Comparison of ENCODE assay signal across 35 mouse cellular contexts in the genomic region with DNA sequence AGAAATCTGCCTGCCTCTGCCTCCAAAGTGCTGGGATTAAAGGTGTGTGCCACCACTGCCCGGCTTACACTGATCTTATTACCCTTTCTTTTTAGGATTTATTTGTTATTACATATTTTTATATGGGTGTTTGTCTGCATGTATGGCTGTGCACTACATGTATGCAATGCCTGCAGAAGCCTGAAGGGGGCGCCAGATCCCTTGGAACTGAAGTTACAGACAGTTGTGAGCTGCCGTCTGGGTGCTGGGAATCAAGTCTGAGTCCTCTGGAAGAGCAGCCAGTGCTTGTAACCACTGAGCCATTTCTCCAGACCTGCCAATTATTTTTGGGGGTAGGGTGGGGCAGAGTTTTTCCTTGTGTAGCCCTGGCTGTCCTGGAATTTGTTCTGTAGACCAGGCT. TPM values are rescaled to one million over a fixed set of nuclear protein-coding genes. Genes with fewer than 3 reads are reported as not detected.
DNase-seq lines count a peak whose midpoint lies in the region; ATAC-seq and TF ChIP-seq lines count a peak whose summit lies in the region.
"Had no signal": no experiment of that assay in that cellular context is flagged by ENCODE, and none has a peak within 500 bp of the region (broad histone marks: within the 10 kb centered on the region; RNA-seq: fewer than 3 reads in every experiment).

No protein-coding gene starts in this region.

- H3K4me2 ChIP-seq in intestine, postnatal 0 days (replicated peaks; ENCODE audit: low read depth), result no peak overlapping the region
- H3K4me2 ChIP-seq in intestine, embryonic 15.5 days (replicated peaks), result no peak overlapping the region
- H3K4me2 ChIP-seq in midbrain, embryonic 11.5 days, result no peak overlapping the region
- no peak overlapping the region for H3K4me2 ChIP-seq in midbrain, postnatal 0 days (ENCODE audit: low read depth, low read length, poor library complexity, severe bottlenecking)
- H3K4me2 ChIP-seq: embryonic facial prominence, embryonic 13.5 days; hindbrain, embryonic 13.5 days; kidney, embryonic 15.5 days; limb, embryonic 15.5 days; neural tube, embryonic 15.5 days had no signal

- WGBS in intestine, postnatal 0 days, result 73% methylated on average over 3 of the region's 3 CpGs
- 65% methylated on average over 3 of the region's 3 CpGs for WGBS in intestine, embryonic 15.5 days
- WGBS in midbrain, embryonic 11.5 days, result 67% methylated on average over 3 of the region's 3 CpGs
- WGBS in midbrain, postnatal 0 days, result 69% methylated on average over 3 of the region's 3 CpGs

- H3K4me1 ChIP-seq in intestine, postnatal 0 days (replicated peaks; ENCODE audit: control insufficient read depth, insufficient read depth, low read length), result no peaks in the 10 kb centered on the region
- H3K4me1 ChIP-seq in intestine, embryonic 15.5 days (replicated peaks), result peaks cover 4% of the 10 kb centered on the region; the same call in 1 of the 2 replicates
- H3K4me1 ChIP-seq in midbrain, embryonic 11.5 days (ENCODE audit: control insufficient read depth, insufficient read depth, low read length), result no peaks in the 10 kb centered on the region
- H3K4me1 ChIP-seq in midbrain, postnatal 0 days (ENCODE audit: insufficient read depth, low read length), result no peaks in the 10 kb centered on the region
- H3K4me1 ChIP-seq: embryonic facial prominence, embryonic 13.5 days had no signal

- no peak overlapping the region for H3K4me3 ChIP-seq in intestine, postnatal 0 days (ENCODE audit: low read depth, low read length)
- no peak overlapping the region for H3K4me3 ChIP-seq in intestine, embryonic 15.5 days (replicated peaks)
- no peak overlapping the region for H3K4me3 ChIP-seq in midbrain, embryonic 11.5 days (ENCODE audit: low read depth, low read length)
- H3K4me3 ChIP-seq in midbrain, postnatal 0 days (ENCODE audit: low read depth, low read length), result no peak overlapping the region
- H3K4me3 ChIP-seq: embryonic facial prominence, embryonic 13.5 days; forebrain, embryonic 10.5 days; heart, embryonic 10.5 days; hindbrain, embryonic 13.5 days; kidney, embryonic 15.5 days; limb, embryonic 10.5 days; limb, embryonic 15.5 days; neural tube, embryonic 15.5 days had no signal

- peak; percentile 23; the same call in 1 of the 2 replicates for TF ChIP-seq CTCF in intestine, postnatal 0 days (IDR thresholded peaks at IDR 0.05; ENCODE audit: low read depth)
- TF ChIP-seq CTCF in midbrain, postnatal 0 days (IDR thresholded peaks at IDR 0.05), result no peak; the same call in 1 of the 2 replicates

- peak; percentile 17 for DNase-seq in midbrain, embryonic 11.5 days (ENCODE audit: low spot score, missing footprints)
- DNase-seq in midbrain, postnatal 0 days (ENCODE audit: low spot score), result no peak
- DNase-seq in R1 (ENCODE audit: low read depth, low spot score), result peak; percentile 37
- DNase-seq in gastrocnemius, postnatal 10 days, result no peak
- no peak for DNase-seq in lung, postnatal 25 days (ENCODE audit: low spot score)
- DNase-seq: adrenal gland, postnatal 14 days; cerebellum, adult 11-12 months; cerebellum, adult 9-11 months; gastrocnemius, postnatal 14 days; heart, postnatal 36 days; kidney, adult 18-20 months; kidney, postnatal 25 days; lung, postnatal 4 days; midbrain, embryonic 14.5 days; right cerebral cortex, adult 18-20 months; thymus, postnatal 14 days had no signal

- no peak overlapping the region for H3K27ac ChIP-seq in intestine, postnatal 0 days (ENCODE audit: low read depth, low read length)
- no peak overlapping the region for H3K27ac ChIP-seq in intestine, embryonic 15.5 days
- H3K27ac ChIP-seq in midbrain, embryonic 11.5 days (ENCODE audit: low read depth, low read length), result no peak overlapping the region
- no peak overlapping the region for H3K27ac ChIP-seq in midbrain, postnatal 0 days (ENCODE audit: low read depth, low read length)
- H3K27ac ChIP-seq: embryonic facial prominence, embryonic 13.5 days; forebrain, embryonic 10.5 days; heart, embryonic 10.5 days; hindbrain, embryonic 13.5 days; kidney, embryonic 15.5 days; limb, embryonic 10.5 days; limb, embryonic 15.5 days; neural tube, embryonic 15.5 days had no signal

- H3K27me3 ChIP-seq in intestine, postnatal 0 days (replicated peaks; ENCODE audit: control insufficient read depth, insufficient read depth, low read length), result no peaks in the 10 kb centered on the region
- H3K27me3 ChIP-seq in intestine, embryonic 15.5 days (replicated peaks), result no peaks in the 10 kb centered on the region
- H3K27me3 ChIP-seq in midbrain, embryonic 11.5 days (ENCODE audit: control insufficient read depth, insufficient read depth, low read length), result no peaks in the 10 kb centered on the region
- no peaks in the 10 kb centered on the region for H3K27me3 ChIP-seq in midbrain, postnatal 0 days (ENCODE audit: insufficient read depth, low read length)
- H3K27me3 ChIP-seq: embryonic facial prominence, embryonic 13.5 days; hindbrain, embryonic 13.5 days; limb, embryonic 15.5 days; neural tube, embryonic 15.5 days had no signal

- H3K9me3 ChIP-seq in intestine, postnatal 0 days (ENCODE audit: control insufficient read depth), result no peaks in the 10 kb centered on the region
- no peaks in the 10 kb centered on the region for H3K9me3 ChIP-seq in intestine, embryonic 15.5 days
- no peaks in the 10 kb centered on the region for H3K9me3 ChIP-seq in midbrain, embryonic 11.5 days (ENCODE audit: control insufficient read depth, low read length)
- no peaks in the 10 kb centered on the region for H3K9me3 ChIP-seq in midbrain, postnatal 0 days (ENCODE audit: low read length)
- H3K9me3 ChIP-seq: embryonic facial prominence, embryonic 13.5 days; heart, embryonic 10.5 days; hindbrain, embryonic 13.5 days; limb, embryonic 15.5 days; neural tube, embryonic 15.5 days had no signal

- no peak overlapping the region for H3K9ac ChIP-seq in intestine, postnatal 0 days (ENCODE audit: low read depth, low read length)
- no peak overlapping the region for H3K9ac ChIP-seq in intestine, embryonic 15.5 days
- no peak overlapping the region for H3K9ac ChIP-seq in midbrain, embryonic 11.5 days (ENCODE audit: low read length)
- no peak overlapping the region for H3K9ac ChIP-seq in midbrain, postnatal 0 days (replicated peaks; ENCODE audit: low read length, poor library complexity, severe bottlenecking)
- H3K9ac ChIP-seq: embryonic facial prominence, embryonic 13.5 days; hindbrain, embryonic 13.5 days; kidney, embryonic 15.5 days; limb, embryonic 15.5 days; neural tube, embryonic 15.5 days had no signal

- no peaks in the 10 kb centered on the region for H3K36me3 ChIP-seq in intestine, postnatal 0 days (ENCODE audit: control insufficient read depth, insufficient read depth)
- no peaks in the 10 kb centered on the region for H3K36me3 ChIP-seq in intestine, embryonic 15.5 days
- H3K36me3 ChIP-seq in midbrain, embryonic 11.5 days (ENCODE audit: control insufficient read depth, insufficient read depth, low read length), result no peaks in the 10 kb centered on the region
- H3K36me3 ChIP-seq in midbrain, postnatal 0 days (ENCODE audit: insufficient read depth, low read length), result no peaks in the 10 kb centered on the region
- H3K36me3 ChIP-seq: embryonic facial prominence, embryonic 13.5 days; forebrain, embryonic 10.5 days; heart, embryonic 10.5 days; hindbrain, embryonic 13.5 days; kidney, embryonic 15.5 days; limb, embryonic 10.5 days; limb, embryonic 15.5 days; neural tube, embryonic 15.5 days had no signal

- no peak for ATAC-seq in intestine, postnatal 0 days
- no peak for ATAC-seq in intestine, embryonic 15.5 days
- ATAC-seq in midbrain, embryonic 11.5 days (ENCODE audit: low FRiP score), result no peak
- no peak for ATAC-seq in midbrain, postnatal 0 days (ENCODE audit: low FRiP score)
- ATAC-seq: CD4-positive, CD25-positive, alpha-beta regulatory T cell, adult 4 months; forebrain, embryonic 16.5 days had no signal

RNA-seq across cellular contexts. Expression of gene Asgr1, which starts 9.2 kb away (rescaled TPM):
- not detected in 2 replicates for polyA plus RNA-seq in intestine, postnatal 0 days (2015; fragmentation: Nextera tagmentation; extraction: Ambion mirVana)
- 0.19 and 0.56 TPM in 2 replicates for polyA plus RNA-seq in intestine, embryonic 15.5 days (2015; fragmentation: Nextera tagmentation; extraction: Ambion mirVana)
- polyA plus RNA-seq in midbrain, embryonic 11.5 days (2014; fragmentation: Nextera tagmentation; extraction: Ambion mirVana), result 0.23 and 0.51 TPM in 2 replicates
- 1.2 and 7.2 TPM in 2 replicates for total RNA-seq in midbrain, postnatal 0 days (2014; rRNA removed)
- polyA plus RNA-seq in midbrain, postnatal 0 days (2015; fragmentation: Nextera tagmentation; extraction: Ambion mirVana), result 4.1 and 4.5 TPM in 2 replicates
- under 1 TPM in 1 of 2 experiments, not detected in 1; 0.29 TPM for total RNA-seq in gastrocnemius, postnatal 10 days (2021)
- total RNA-seq: common myeloid progenitor, adult 5-6 weeks; gastrocnemius, postnatal 14 days; granulocyte monocyte progenitor cell, adult 5-6 weeks; heart, postnatal 36 days; megakaryocyte-erythroid progenitor cell, adult 5-6 weeks had no signal
- polyA plus RNA-seq: CD4-positive, CD25-positive, alpha-beta regulatory T cell, adult 4 months; heart, embryonic 16.5 days; lung, embryonic 16.5 days; spleen, adult 2 months had no signal

RNA-seq across cellular contexts. Expression of gene Asgr2, which starts 29.4 kb away (rescaled TPM):
- polyA plus RNA-seq in intestine, postnatal 0 days (2015; fragmentation: Nextera tagmentation; extraction: Ambion mirVana), result 0.10 and 0.18 TPM in 2 replicates
- 0.21 and 0.43 TPM in 2 replicates for polyA plus RNA-seq in intestine, embryonic 15.5 days (2015; fragmentation: Nextera tagmentation; extraction: Ambion mirVana)
- polyA plus RNA-seq in midbrain, embryonic 11.5 days (2014; fragmentation: Nextera tagmentation; extraction: Ambion mirVana), result not detected in 2 replicates
- not detected in 2 replicates for total RNA-seq in midbrain, postnatal 0 days (2014; rRNA removed)
- not detected in 2 replicates for polyA plus RNA-seq in midbrain, postnatal 0 days (2015; fragmentation: Nextera tagmentation; extraction: Ambion mirVana)
- under 1 TPM in 1 of 2 experiments, not detected in 1; 0.32 TPM for total RNA-seq in gastrocnemius, postnatal 10 days (2021)
- total RNA-seq: common myeloid progenitor, adult 5-6 weeks; gastrocnemius, postnatal 14 days; granulocyte monocyte progenitor cell, adult 5-6 weeks; heart, postnatal 36 days; layer of hippocampus, postnatal 25 days; megakaryocyte-erythroid progenitor cell, adult 5-6 weeks had no signal
- polyA plus RNA-seq: CD4-positive, CD25-positive, alpha-beta regulatory T cell, adult 4 months; embryonic facial prominence, embryonic 13.5 days; forebrain, embryonic 10.5 days; forebrain, embryonic 16.5 days; hindbrain, embryonic 13.5 days; limb, embryonic 10.5 days; lung, embryonic 16.5 days; midbrain, embryonic 14.5 days; neural tube, embryonic 15.5 days had no signal

RNA-seq across cellular contexts. Expression of gene Dlg4, which starts 46.3 kb away (rescaled TPM):
- polyA plus RNA-seq in intestine, postnatal 0 days (2015; fragmentation: Nextera tagmentation; extraction: Ambion mirVana), result 1.4 and 1.8 TPM in 2 replicates
- 7.2 and 8.5 TPM in 2 replicates for polyA plus RNA-seq in intestine, embryonic 15.5 days (2015; fragmentation: Nextera tagmentation; extraction: Ambion mirVana)
- 11.2 and 15.2 TPM in 2 replicates for polyA plus RNA-seq in midbrain, embryonic 11.5 days (2014; fragmentation: Nextera tagmentation; extraction: Ambion mirVana)
- total RNA-seq in midbrain, postnatal 0 days (2014; rRNA removed), result 256 and 269 TPM in 2 replicates
- polyA plus RNA-seq in midbrain, postnatal 0 days (2015; fragmentation: Nextera tagmentation; extraction: Ambion mirVana), result 16.1 and 18.1 TPM in 2 replicates
- 10 to 100 TPM; 16.5 to 28.7 TPM for total RNA-seq in gastrocnemius, postnatal 10 days (2021)

RNA-seq across cellular contexts. Expression of gene Acadvl, which starts 47.8 kb away (rescaled TPM):
- 203 and 215 TPM in 2 replicates for polyA plus RNA-seq in intestine, postnatal 0 days (2015; fragmentation: Nextera tagmentation; extraction: Ambion mirVana)
- polyA plus RNA-seq in intestine, embryonic 15.5 days (2015; fragmentation: Nextera tagmentation; extraction: Ambion mirVana), result 114 and 128 TPM in 2 replicates
- 46.5 and 47.8 TPM in 2 replicates for polyA plus RNA-seq in midbrain, embryonic 11.5 days (2014; fragmentation: Nextera tagmentation; extraction: Ambion mirVana)
- 35.9 and 42.7 TPM in 2 replicates for total RNA-seq in midbrain, postnatal 0 days (2014; rRNA removed)
- polyA plus RNA-seq in midbrain, postnatal 0 days (2015; fragmentation: Nextera tagmentation; extraction: Ambion mirVana), result 62.1 and 64.2 TPM in 2 replicates
- total RNA-seq in gastrocnemius, postnatal 10 days (2021), result 100 to 1,000 TPM; 217 to 254 TPM

Comparison
In these comparisons a context has a peak if more than half of its experiments do, and no peak if none do; other contexts are left out.
1. DNase-seq: peak in midbrain, embryonic 11.5 days (single experiment) and R1 (single experiment); none in midbrain, postnatal 0 days (single experiment), gastrocnemius, postnatal 10 days (single experiment) and lung, postnatal 25 days (single experiment).